Mouse (Mus musculus) intestine, postnatal 0 days (tissue): Measurements from ENCODE around the gene Npff. TPM values are rescaled to one million over a fixed set of nuclear protein-coding genes. Genes with fewer than 3 reads are reported as not detected.
A peak's percentile ranks its signal among the peaks of the same experiment; 100 is the strongest.

Experiments used
- ATAC-seq: fragments of 200-750 bp; cut with Nextera tagmentation; 2 replicates; pipeline ENCODE4 v1.8.0; 2017; ENCODE audit warnings: mild to moderate bottlenecking, moderate TSS enrichment, moderate library complexity
- H3K27ac ChIP-seq: fragments of 300-500 bp; sonication (generic); 2 replicates; pipeline ENCODE4 v1.5.1; 2014; ENCODE audit warnings: mild to moderate bottlenecking, low read depth, low read length, moderate library complexity
- H3K27me3 ChIP-seq: fragments of 300-500 bp; sonication (generic); replicated peaks from 2 replicates; pipeline ENCODE4 v1.6.1; 2014; ENCODE audit warnings: low read length, mixed read lengths; ENCODE audit not compliant: control insufficient read depth, insufficient read depth
- H3K36me3 ChIP-seq: fragments of 300-500 bp; sonication (generic); 2 replicates; pipeline ENCODE4 v1.6.1; 2014; ENCODE audit warnings: mild to moderate bottlenecking, moderate library complexity; ENCODE audit not compliant: control insufficient read depth, insufficient read depth
- H3K4me1 ChIP-seq: fragments of 300-500 bp; sonication (generic); replicated peaks from 2 replicates; pipeline ENCODE4 v1.6.1; 2014; ENCODE audit warnings: antibody characterized with exemption, low read length, mixed read lengths; ENCODE audit not compliant: control insufficient read depth, insufficient read depth
- H3K4me2 ChIP-seq: fragments of 300-500 bp; sonication (generic); replicated peaks from 2 replicates; pipeline ENCODE4 v1.6.1; 2014; ENCODE audit warnings: low read depth, mild to moderate bottlenecking, moderate library complexity
- H3K4me3 ChIP-seq: fragments of 300-500 bp; sonication (generic); 2 replicates; pipeline ENCODE4 v1.5.1; 2014; ENCODE audit warnings: low read depth, low read length
- H3K9ac ChIP-seq: fragments of 300-500 bp; sonication (generic); 2 replicates; pipeline ENCODE4 v1.6.1; 2014; ENCODE audit warnings: mild to moderate bottlenecking, low read depth, low read length
- H3K9me3 ChIP-seq: fragments of 300-500 bp; sonication (generic); 2 replicates; pipeline ENCODE4 v1.6.1; 2016; ENCODE audit warnings: mixed run types; ENCODE audit not compliant: control insufficient read depth
- CTCF ChIP-seq: sonication (generic); IDR thresholded peaks from 2 replicates; pipeline ENCODE4 v1.5.1; 2016; ENCODE audit warnings: low read depth, mild to moderate bottlenecking, control low read depth, antibody characterized with exemption, moderate library complexity
- WGBS: fragments of 180-500 bp; shearing (Covaris S2); extraction: QIAGEN DNeasy Blood & Tissue Kit; methylation state at CpG from one replicate; pipeline ENCODE4 v1.1.7; 2014; 5-methylcytosine and 5-hydroxymethylcytosine counted together
- polyA plus RNA-seq: library from polyadenylated mRNA; unstranded; fragments of >200 nt; fragmentation: Nextera tagmentation; extraction: Ambion mirVana; gene quantifications from 2 replicates; pipeline ENCODE4 v1.2.1, GENCODE M21; 2015

The Npff gene
- polyA plus RNA-seq, 1 experiment from 2014 or later: 1.1 TPM

DNA sequence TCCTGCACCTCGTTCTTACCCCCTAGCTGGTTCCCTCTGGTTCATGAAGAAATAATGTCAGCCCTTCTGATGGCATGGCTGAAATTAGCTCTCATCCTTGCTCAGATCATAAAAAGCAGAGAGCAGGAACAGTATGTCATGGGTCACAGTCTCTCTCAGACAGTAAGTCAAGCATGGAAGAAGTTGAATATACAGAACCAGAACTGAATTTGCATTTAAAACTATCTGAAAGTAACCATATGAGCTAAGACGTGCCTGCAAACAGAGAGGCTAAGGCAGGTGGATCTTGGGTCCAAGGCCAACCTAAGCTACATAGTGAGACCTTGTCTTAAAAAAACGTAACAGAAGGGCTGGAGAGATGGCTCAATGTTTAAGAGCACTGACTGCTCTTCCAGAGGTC is 11.7 kb downstream of the Npff start:
- no peaks in the 10 kb centered on the region for H3K9me3 ChIP-seq
- H3K27me3 ChIP-seq: no peaks in the 10 kb centered on the region
- H3K4me3 ChIP-seq: no peak overlapping the region
- no peak overlapping the region for H3K4me2 ChIP-seq
- ATAC-seq: no peak
- no peak overlapping the region for H3K27ac ChIP-seq
- H3K36me3 ChIP-seq: no peaks in the 10 kb centered on the region
- H3K9ac ChIP-seq: no peak overlapping the region
- no peaks in the 10 kb centered on the region for H3K4me1 ChIP-seq
- no peak for TF ChIP-seq CTCF
- whole genome bisulfite sequencing: 76% methylated on average over 3 of the region's 3 CpGs

- no peak for ATAC-seq
- Histone ChIP-seq H3K36me3 (no peaks in the 10 kb centered on the region), H3K27ac (no peak overlapping the region), H3K27me3 (no peaks in the 10 kb centered on the region), H3K4me2 (no peak overlapping the region), H3K9me3 (no peaks in the 10 kb centered on the region), H3K4me1 (no peaks in the 10 kb centered on the region), H3K9ac (no peak overlapping the region), H3K4me3 (no peak overlapping the region)
- no peak for TF ChIP-seq CTCF
Observed at GRCm38 (mm10) chr15:102512471-102512870, 12.3 kb downstream of the Npff start.

- no peak for TF ChIP-seq CTCF
- Histone ChIP-seq H3K36me3 (no peaks in the 10 kb centered on the region), H3K27ac (no peak overlapping the region), H3K9me3 (no peaks in the 10 kb centered on the region), H3K4me1 (no peaks in the 10 kb centered on the region), H3K9ac (no peak overlapping the region), H3K4me2 (no peak overlapping the region), H3K4me3 (no peak overlapping the region), H3K27me3 (no peaks in the 10 kb centered on the region)
- no peak for ATAC-seq
- 57% methylated on average over 5 of the region's 5 CpGs for WGBS
Observed at GRCm38 (mm10) chr15:102512010-102512409, 12.7 kb downstream of the Npff start.

GRCm38 (mm10) chr15:102511285-102511833 is 13.4 kb downstream of the Npff start:
- Histone ChIP-seq H3K36me3 (no peaks in the 10 kb centered on the region), H3K27me3 (no peaks in the 10 kb centered on the region), H3K4me3 (no peak overlapping the region), H3K4me1 (no peaks in the 10 kb centered on the region), H3K4me2 (peak overlapping the region; percentile 96), H3K27ac (0 out of 2 replicates have a peak overlapping the region, but pooled peaks have one; percentile 29), H3K9me3 (no peaks in the 10 kb centered on the region), H3K9ac (no peak overlapping the region)
- WGBS: 36% methylated on average over 6 of the region's 6 CpGs
- no peak for TF ChIP-seq CTCF
- no peak for ATAC-seq

- no peak for TF ChIP-seq CTCF
Observed at GRCm38 (mm10) chr15:102510590-102511284, 14.0 kb downstream of the Npff start.

DNA sequence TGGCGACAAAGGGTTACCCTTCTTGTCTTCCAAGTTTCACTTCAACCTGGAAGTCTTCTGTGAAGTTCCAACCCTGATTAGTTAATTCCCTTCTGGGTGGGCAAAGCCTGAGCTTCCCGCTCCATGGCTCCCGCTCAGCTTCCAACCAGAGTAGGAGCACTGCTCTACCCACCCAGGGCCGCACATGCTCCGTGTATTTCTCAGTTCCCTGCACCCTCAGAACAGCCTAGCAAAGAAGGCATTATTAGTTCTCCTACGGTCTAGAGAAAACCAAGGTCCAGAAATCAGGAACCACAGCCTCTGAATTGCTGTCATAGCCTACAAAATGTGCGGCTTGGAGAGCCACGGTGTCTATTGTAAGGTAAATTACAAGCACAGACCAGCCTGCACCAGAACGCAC is 14.6 kb downstream of the Npff start:
- peak; percentile 17; the same call in 1 of the 2 replicates for ATAC-seq
- Histone ChIP-seq H3K9me3 (no peaks in the 10 kb centered on the region), H3K27ac (peak overlapping the region; percentile 15; the same call in 1 of the 2 replicates), H3K4me2 (peak overlapping the region; percentile 96), H3K4me1 (no peaks in the 10 kb centered on the region), H3K4me3 (peak overlapping the region; percentile 62), H3K36me3 (no peaks in the 10 kb centered on the region; the same call in 1 of the 2 replicates), H3K27me3 (no peaks in the 10 kb centered on the region), H3K9ac (peak overlapping the region; percentile 41)
- no peak for TF ChIP-seq CTCF
- WGBS: 8% methylated on average over 9 of the region's 9 CpGs

More at GRCm38 (mm10) chr15:102510590-102511284, 14.0 kb downstream of the Npff start:
- WGBS: 3% methylated on average over 34 of the region's 34 CpGs
- H3K27me3 ChIP-seq: no peaks in the 10 kb centered on the region
- peak overlapping the region; percentile 96 for H3K4me2 ChIP-seq
- H3K4me1 ChIP-seq: no peaks in the 10 kb centered on the region
- peak; percentile 82 for ATAC-seq
- peak overlapping the region; percentile 16; the same call in 1 of the 2 replicates for H3K27ac ChIP-seq
- peak overlapping the region; percentile 62 for H3K4me3 ChIP-seq
- H3K36me3 ChIP-seq: no peaks in the 10 kb centered on the region
- H3K9ac ChIP-seq: peak overlapping the region; percentile 41
- H3K9me3 ChIP-seq: no peaks in the 10 kb centered on the region
